Mouse (Mus musculus) right cerebral cortex, adult 18-20 months (tissue): ENCODE data around the gene Thoc2.
"Not testable (repeated sequence)": the region's sequence is repeated elsewhere in the genome, so short reads cannot be mapped to it uniquely, and the experiment has no call there.

ENCODE experiments used
- DNase-seq: peaks from one replicate; pipeline ENCODE4 v3.0.0; 2022; ENCODE audit warnings: mixed read lengths

The Thoc2 gene

GRCm38 (mm10) chrX:41920574-41920973, at the start of gene Thoc2:
Thoc2 (minus strand) TSS chrX:41920674.
- no peak for DNase-seq

- DNase-seq, result no peak
These were observed 49.6 kb upstream of the Thoc2 start for GRCm38 (mm10) chrX:41970096-41970495.

- no peak for DNase-seq
These were observed 48.9 kb upstream of the Thoc2 start for GRCm38 (mm10) chrX:41969341-41969740.

GRCm38 (mm10) chrX:41957161-41957560, 36.7 kb upstream of the Thoc2 start:
- no peak for DNase-seq

GRCm38 (mm10) chrX:41941840-41942239, 21.4 kb upstream of the Thoc2 start:
- DNase-seq, result no peak

- DNase-seq, result not testable (repeated sequence)
These were observed 11.3 kb upstream of the Thoc2 start for GRCm38 (mm10) chrX:41931821-41932220.

GRCm38 (mm10) chrX:41924708-41925107, 4.2 kb upstream of the Thoc2 start:
- no peak for DNase-seq

- no peak for DNase-seq
These were observed 8.4 kb downstream of the Thoc2 start for GRCm38 (mm10) chrX:41912061-41912401.

GRCm38 (mm10) chrX:41911390-41912060, 8.9 kb downstream of the Thoc2 start:
- peak; percentile 90 for DNase-seq

GRCm38 (mm10) chrX:41910981-41911380, 9.5 kb downstream of the Thoc2 start:
- DNase-seq, result no peak

GRCm38 (mm10) chrX:41910471-41910870, 10.0 kb downstream of the Thoc2 start:
- DNase-seq, result no peak

GRCm38 (mm10) chrX:41884759-41885505, 35.5 kb downstream of the Thoc2 start:
- DNase-seq, result no peak

GRCm38 (mm10) chrX:41876581-41876980, 43.9 kb downstream of the Thoc2 start:
- DNase-seq, result no peak

GRCm38 (mm10) chrX:41837823-41838222, 82.7 kb downstream of the Thoc2 start:
- DNase-seq, result no peak

- no peak for DNase-seq
These were observed 114.9 kb downstream of the Thoc2 start for GRCm38 (mm10) chrX:41805592-41805991.

GRCm38 (mm10) chrX:41793303-41793702, 127.2 kb downstream of the Thoc2 start:
- DNase-seq, result no peak
